Mouse (Mus musculus): Measurements from ENCODE around the gene Trim54. TPM values are rescaled to one million over a fixed set of nuclear protein-coding genes. Genes with fewer than 3 reads are reported as not detected.

The Trim54 gene
- polyA plus RNA-seq, 2 experiments: 6.2 to 8.7 TPM

- TF ChIP-seq POLR2A (IDR thresholded peaks at IDR 0.05; ENCODE audit: borderline replicate concordance, extremely low read depth, insufficient read depth, insufficient read length): no peak
- H3K9me3 ChIP-seq (ENCODE audit: control insufficient read depth, low read length): no peaks in the 10 kb centered on the region
These were observed 8.5 kb upstream of the Trim54 start, which contains the start of gene Slc30a3 for GRCm38 (mm10) chr5:31108000-31108490. Slc30a3 (minus strand) TSS chr5:31108237.

GRCm38 (mm10) chr5:31110781-31111180, 5.7 kb upstream of the Trim54 start:
- Histone ChIP-seq H3K4me1 (ENCODE audit: control insufficient read depth, insufficient read depth, low read length) (no peaks in the 10 kb centered on the region), H3K9ac (ENCODE audit: low read depth, low read length, severe bottlenecking) (no peak overlapping the region), H3K27me3 (ENCODE audit: control insufficient read depth, insufficient read depth, low read length) (no peaks in the 10 kb centered on the region), H3K4me2 (replicated peaks; ENCODE audit: low read depth, low read length, severe bottlenecking) (no peak overlapping the region), H3K36me3 (ENCODE audit: control insufficient read depth, insufficient read depth, low read length) (no peaks in the 10 kb centered on the region), H3K27ac (replicated peaks; ENCODE audit: low read depth, low read length) (no peak overlapping the region), H3K4me3 (replicated peaks; ENCODE audit: low read length) (no peak overlapping the region), H3K9me3 (ENCODE audit: control insufficient read depth, low read length) (no peaks in the 10 kb centered on the region)
- ATAC-seq (ENCODE audit: low FRiP score, low read depth) (no peak), DNase-seq (ENCODE audit: low spot score) (no peak)
- 36% methylated on average over 7 of the region's 7 CpGs for WGBS
- no peak for TF ChIP-seq POLR2A (IDR thresholded peaks at IDR 0.05; ENCODE audit: borderline replicate concordance, extremely low read depth, insufficient read depth, insufficient read length)

More at GRCm38 (mm10) chr5:31108000-31108490, 8.5 kb upstream of the Trim54 start, which contains the start of gene Slc30a3:
- H3K36me3 ChIP-seq (ENCODE audit: control insufficient read depth, insufficient read depth, low read length): no peaks in the 10 kb centered on the region
- no peaks in the 10 kb centered on the region for H3K27me3 ChIP-seq (ENCODE audit: control insufficient read depth, insufficient read depth, low read length)
- no peak within 1 kb of the TSS for H3K9ac ChIP-seq (ENCODE audit: low read depth, low read length, severe bottlenecking)
- ATAC-seq (ENCODE audit: low FRiP score, low read depth) (no peak), DNase-seq (ENCODE audit: low spot score) (no peak)
- WGBS: 87% methylated on average over 18 of the region's 18 CpGs
- no peak within 1 kb of the TSS for H3K4me3 ChIP-seq (replicated peaks; ENCODE audit: low read length)
- no peak within 1 kb of the TSS for H3K4me2 ChIP-seq (replicated peaks; ENCODE audit: low read depth, low read length, severe bottlenecking)
- no peak within 1 kb of the TSS for H3K27ac ChIP-seq (replicated peaks; ENCODE audit: low read depth, low read length)
- H3K4me1 ChIP-seq (ENCODE audit: control insufficient read depth, insufficient read depth, low read length): no peaks in the 10 kb centered on the region

- H3K4me3 ChIP-seq (replicated peaks; ENCODE audit: low read length): no peak overlapping the region
- ATAC-seq (ENCODE audit: low FRiP score, low read depth): no peak
- H3K36me3 ChIP-seq (ENCODE audit: control insufficient read depth, insufficient read depth, low read length): no peaks in the 10 kb centered on the region
These were observed 400 bp downstream of the Trim54 start for GRCm38 (mm10) chr5:31116912-31117311.

GRCm38 (mm10) chr5:31121111-31121510, 4.6 kb downstream of the Trim54 start:
- DNase-seq (ENCODE audit: low spot score) (no peak), ATAC-seq (ENCODE audit: low FRiP score, low read depth) (no peak)
- Histone ChIP-seq H3K9me3 (ENCODE audit: control insufficient read depth, low read length) (no peaks in the 10 kb centered on the region), H3K4me2 (replicated peaks; ENCODE audit: low read depth, low read length, severe bottlenecking) (no peak overlapping the region), H3K36me3 (ENCODE audit: control insufficient read depth, insufficient read depth, low read length) (no peaks in the 10 kb centered on the region), H3K27me3 (ENCODE audit: control insufficient read depth, insufficient read depth, low read length) (no peaks in the 10 kb centered on the region), H3K4me3 (replicated peaks; ENCODE audit: low read length) (no peak overlapping the region), H3K27ac (replicated peaks; ENCODE audit: low read depth, low read length) (no peak overlapping the region), H3K9ac (ENCODE audit: low read depth, low read length, severe bottlenecking) (no peak overlapping the region), H3K4me1 (ENCODE audit: control insufficient read depth, insufficient read depth, low read length) (no peaks in the 10 kb centered on the region)
- WGBS: 78% methylated on average over 8 of the region's 8 CpGs
- TF ChIP-seq POLR2A (IDR thresholded peaks at IDR 0.05; ENCODE audit: borderline replicate concordance, extremely low read depth, insufficient read depth, insufficient read length): no peak

More at GRCm38 (mm10) chr5:31116912-31117311, 400 bp downstream of the Trim54 start:
- H3K27ac ChIP-seq (replicated peaks; ENCODE audit: low read depth, low read length): no peak overlapping the region
- H3K27me3 ChIP-seq (ENCODE audit: control insufficient read depth, insufficient read depth, low read length): no peaks in the 10 kb centered on the region
- DNase-seq (ENCODE audit: low spot score): no peak
- H3K4me1 ChIP-seq (ENCODE audit: control insufficient read depth, insufficient read depth, low read length): no peaks in the 10 kb centered on the region
- no peaks in the 10 kb centered on the region for H3K9me3 ChIP-seq (ENCODE audit: control insufficient read depth, low read length)
- TF ChIP-seq POLR2A (IDR thresholded peaks at IDR 0.05; ENCODE audit: borderline replicate concordance, extremely low read depth, insufficient read depth, insufficient read length): no peak
- no peak overlapping the region for H3K4me2 ChIP-seq (replicated peaks; ENCODE audit: low read depth, low read length, severe bottlenecking)
- 35% methylated on average over 10 of the region's 10 CpGs for WGBS
- no peak overlapping the region for H3K9ac ChIP-seq (ENCODE audit: low read depth, low read length, severe bottlenecking)

- no peak for TF ChIP-seq POLR2A (IDR thresholded peaks at IDR 0.05; ENCODE audit: borderline replicate concordance, extremely low read depth, insufficient read depth, insufficient read length)
- Histone ChIP-seq H3K36me3 (ENCODE audit: control insufficient read depth, insufficient read depth, low read length) (no peaks in the 10 kb centered on the region), H3K27me3 (ENCODE audit: control insufficient read depth, insufficient read depth, low read length) (no peaks in the 10 kb centered on the region), H3K9me3 (ENCODE audit: control insufficient read depth, low read length) (no peaks in the 10 kb centered on the region), H3K27ac (replicated peaks; ENCODE audit: low read depth, low read length) (no peak overlapping the region), H3K4me1 (ENCODE audit: control insufficient read depth, insufficient read depth, low read length) (no peaks in the 10 kb centered on the region), H3K4me3 (replicated peaks; ENCODE audit: low read length) (no peak overlapping the region), H3K4me2 (replicated peaks; ENCODE audit: low read depth, low read length, severe bottlenecking) (no peak overlapping the region), H3K9ac (ENCODE audit: low read depth, low read length, severe bottlenecking) (no peak overlapping the region)
- no peak for DNase-seq (ENCODE audit: low spot score)
- ATAC-seq (ENCODE audit: low FRiP score, low read depth): no peak
- WGBS: 35% methylated on average over 2 of the region's 2 CpGs
These were observed 7.0 kb downstream of the Trim54 start for GRCm38 (mm10) chr5:31123481-31123880.
